Mouse (Mus musculus): ENCODE data around the gene Atf2. TPM values are rescaled to one million over a fixed set of nuclear protein-coding genes. Genes with fewer than 3 reads are reported as not detected.

Atf2 gene
- polyA plus RNA-seq (2015; fragmentation: Nextera tagmentation; extraction: Ambion mirVana): 21.3 and 22.8 TPM in 2 replicates

DNA sequence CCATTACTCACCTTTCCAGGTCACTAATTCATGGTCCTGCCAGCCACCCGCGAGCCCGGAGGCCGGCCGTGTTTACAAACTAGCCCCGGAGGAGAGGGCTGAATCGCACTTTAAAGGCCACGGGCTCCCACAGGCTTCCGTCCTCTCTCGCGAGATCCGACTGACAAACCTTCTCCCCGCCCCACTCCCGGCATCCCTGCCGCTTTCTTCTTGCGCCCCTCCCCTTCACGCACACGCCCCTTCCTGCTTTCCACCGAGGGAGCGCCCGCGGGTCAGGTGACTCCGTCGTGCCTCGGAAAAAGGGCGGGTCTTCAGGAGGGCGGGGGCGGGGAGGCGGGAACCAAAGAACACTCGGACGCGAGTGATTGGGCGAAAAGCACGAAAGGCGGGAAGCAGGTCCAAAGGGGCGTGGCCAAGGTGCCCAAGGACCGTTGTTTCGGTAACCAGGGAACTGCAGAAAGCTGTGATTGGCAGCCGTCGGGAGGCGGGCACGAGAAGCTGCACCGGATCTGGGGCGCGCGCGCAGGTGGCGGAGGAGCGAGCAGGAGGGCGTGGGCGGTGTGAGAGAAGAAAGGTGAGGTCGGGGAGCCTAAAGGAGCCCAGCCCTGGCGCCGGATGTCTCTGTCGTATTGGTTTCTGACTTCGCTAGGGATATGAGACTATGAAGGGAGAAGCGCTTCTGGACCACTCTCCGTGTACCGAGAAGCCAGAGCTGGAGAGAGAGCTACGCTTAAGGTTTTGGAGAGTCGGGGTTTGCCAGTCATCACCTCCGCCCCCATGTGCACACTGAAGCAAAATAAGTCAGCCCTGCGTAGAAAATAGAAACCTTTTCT is at the start of gene Atf2:
Atf2 (minus strand) TSS at position 176 of the 833 bp plus-strand sequence.
- Histone ChIP-seq H3K27ac (ENCODE audit: low read length) (peak within 1 kb of the TSS; percentile 92), H3K36me3 (ENCODE audit: control insufficient read depth, insufficient read depth) (no peaks in the 10 kb centered on the region), H3K9ac (ENCODE audit: low read depth, low read length) (peak within 1 kb of the TSS; percentile 99), H3K4me1 (ENCODE audit: control insufficient read depth, low read depth, low read length) (peaks cover 8% of the 10 kb centered on the region), H3K4me2 (ENCODE audit: low read depth, low read length) (peak within 1 kb of the TSS; percentile 87), H3K9me3 (replicated peaks; ENCODE audit: control insufficient read depth, low read length) (no peaks in the 10 kb centered on the region), H3K27me3 (ENCODE audit: control insufficient read depth, insufficient read depth, low read depth, low read length) (no peaks in the 10 kb centered on the region), H3K4me3 (ENCODE audit: low read depth, low read length) (peak within 1 kb of the TSS; percentile 100)
- ATAC-seq (ENCODE audit: low read depth): peak; percentile 92
- under 1% methylated on average over 63 of the region's 63 CpGs for WGBS (ENCODE audit: insufficient replicate concordance)

- Histone ChIP-seq H3K4me3 (ENCODE audit: low read depth, low read length) (no peak overlapping the region), H3K36me3 (ENCODE audit: control insufficient read depth, insufficient read depth) (no peaks in the 10 kb centered on the region), H3K4me1 (ENCODE audit: control insufficient read depth, low read depth, low read length) (no peaks in the 10 kb centered on the region), H3K4me2 (ENCODE audit: low read depth, low read length) (no peak overlapping the region), H3K9ac (ENCODE audit: low read depth, low read length) (no peak overlapping the region), H3K9me3 (replicated peaks; ENCODE audit: control insufficient read depth, low read length) (no peaks in the 10 kb centered on the region), H3K27me3 (ENCODE audit: control insufficient read depth, insufficient read depth, low read depth, low read length) (no peaks in the 10 kb centered on the region), H3K27ac (ENCODE audit: low read length) (no peak overlapping the region)
- no peak for ATAC-seq (ENCODE audit: low read depth)
- WGBS (ENCODE audit: insufficient replicate concordance): 43% methylated on average over 1 of the region's 1 CpGs
These were observed 48.8 kb upstream of the Atf2 start for GRCm38 (mm10) chr2:73941281-73941680.

DNA sequence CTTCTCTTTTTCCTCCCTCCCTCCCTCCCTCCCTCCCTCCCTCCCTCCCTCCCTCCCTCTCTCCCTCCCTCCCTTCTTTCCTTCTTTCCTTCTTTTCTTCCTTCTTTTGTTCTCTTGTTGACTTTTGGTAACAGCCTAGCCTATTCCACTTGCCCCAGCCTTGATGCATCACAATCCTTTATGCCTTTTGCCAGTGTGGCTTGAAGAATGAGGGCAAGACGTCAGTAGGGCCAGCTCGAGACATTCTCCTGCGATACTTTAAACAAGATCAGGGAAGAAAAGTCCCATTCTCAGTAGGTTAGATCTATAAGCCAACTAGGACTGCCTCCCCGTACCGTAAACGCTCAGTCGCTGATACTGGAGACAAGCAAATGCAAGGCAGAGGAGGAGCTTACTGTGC is 48.0 kb upstream of the Atf2 start:
- ATAC-seq (ENCODE audit: low read depth): no peak
- no peak overlapping the region for H3K4me2 ChIP-seq (ENCODE audit: low read depth, low read length)
- no peaks in the 10 kb centered on the region for H3K4me1 ChIP-seq (ENCODE audit: control insufficient read depth, low read depth, low read length)
- WGBS (ENCODE audit: insufficient replicate concordance): 67% methylated on average over 7 of the region's 7 CpGs
- no peak overlapping the region for H3K9ac ChIP-seq (ENCODE audit: low read depth, low read length)
- H3K4me3 ChIP-seq (ENCODE audit: low read depth, low read length): no peak overlapping the region
- no peak overlapping the region for H3K27ac ChIP-seq (ENCODE audit: low read length)
- no peaks in the 10 kb centered on the region for H3K36me3 ChIP-seq (ENCODE audit: control insufficient read depth, insufficient read depth)
- H3K9me3 ChIP-seq (replicated peaks; ENCODE audit: control insufficient read depth, low read length): no peaks in the 10 kb centered on the region
- no peaks in the 10 kb centered on the region for H3K27me3 ChIP-seq (ENCODE audit: control insufficient read depth, insufficient read depth, low read depth, low read length)

DNA sequence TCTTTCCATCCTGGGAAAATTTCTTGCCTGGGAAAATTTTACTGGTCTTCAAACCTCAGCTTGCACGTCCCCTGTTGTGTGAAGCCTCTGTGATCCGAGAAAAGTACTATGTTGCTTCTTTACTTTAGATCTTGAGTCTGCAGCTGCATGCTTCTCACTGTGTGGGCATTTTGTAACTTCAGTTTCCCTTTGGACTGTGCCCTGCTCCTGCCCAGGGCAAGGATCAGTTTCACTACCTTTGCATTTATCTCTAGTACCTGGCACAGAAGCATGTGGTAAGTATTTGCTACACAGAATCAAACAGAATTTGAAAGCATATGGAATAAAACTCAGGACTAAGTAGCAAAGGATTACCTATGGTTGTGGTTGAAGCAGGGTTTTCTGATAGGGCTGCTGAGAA is 46.5 kb upstream of the Atf2 start:
- Histone ChIP-seq H3K9me3 (replicated peaks; ENCODE audit: control insufficient read depth, low read length) (no peaks in the 10 kb centered on the region), H3K4me1 (ENCODE audit: control insufficient read depth, low read depth, low read length) (no peaks in the 10 kb centered on the region), H3K9ac (ENCODE audit: low read depth, low read length) (no peak overlapping the region), H3K4me2 (ENCODE audit: low read depth, low read length) (no peak overlapping the region), H3K36me3 (ENCODE audit: control insufficient read depth, insufficient read depth) (no peaks in the 10 kb centered on the region), H3K27ac (ENCODE audit: low read length) (no peak overlapping the region), H3K27me3 (ENCODE audit: control insufficient read depth, insufficient read depth, low read depth, low read length) (no peaks in the 10 kb centered on the region), H3K4me3 (ENCODE audit: low read depth, low read length) (no peak overlapping the region)
- ATAC-seq (ENCODE audit: low read depth): no peak
- WGBS (ENCODE audit: insufficient replicate concordance): 48% methylated on average over 2 of the region's 2 CpGs

DNA sequence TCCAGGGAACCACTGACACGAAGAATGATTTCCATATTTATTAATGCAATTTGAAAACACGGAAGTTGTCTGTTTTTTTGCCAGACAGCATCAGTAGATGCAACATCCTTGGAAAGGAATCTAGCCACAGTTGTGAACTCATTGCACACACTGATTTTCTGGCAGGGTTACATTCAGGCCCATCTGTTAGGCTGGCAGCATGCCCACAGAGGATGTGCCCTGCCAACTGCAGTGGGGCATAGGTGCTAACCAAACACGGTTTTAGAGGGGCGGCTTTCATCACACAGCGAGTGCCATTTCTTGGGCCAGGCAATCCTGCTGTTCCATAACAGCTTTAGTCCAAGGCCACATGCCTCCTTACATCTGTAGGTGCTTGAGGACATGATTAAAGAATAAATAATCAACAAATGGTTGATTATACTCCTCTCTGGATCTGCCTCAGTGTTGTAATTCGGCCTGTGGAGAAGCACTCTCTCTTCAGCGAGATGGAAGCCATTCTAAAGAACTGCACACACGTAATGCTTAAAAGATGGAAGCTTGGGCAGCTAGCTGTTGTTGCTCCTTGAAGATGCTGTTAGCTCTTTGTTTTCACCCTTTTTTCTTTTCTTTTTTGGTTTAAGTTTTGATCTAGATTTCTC is 40.4 kb upstream of the Atf2 start:
- 68% methylated on average over 8 of the region's 8 CpGs for WGBS (ENCODE audit: insufficient replicate concordance)
- H3K36me3 ChIP-seq (ENCODE audit: control insufficient read depth, insufficient read depth): no peaks in the 10 kb centered on the region
- H3K9me3 ChIP-seq (replicated peaks; ENCODE audit: control insufficient read depth, low read length): no peaks in the 10 kb centered on the region
- no peak overlapping the region for H3K27ac ChIP-seq (ENCODE audit: low read length)
- H3K4me1 ChIP-seq (ENCODE audit: control insufficient read depth, low read depth, low read length): no peaks in the 10 kb centered on the region
- no peak overlapping the region for H3K9ac ChIP-seq (ENCODE audit: low read depth, low read length)
- no peak overlapping the region for H3K4me3 ChIP-seq (ENCODE audit: low read depth, low read length)
- H3K27me3 ChIP-seq (ENCODE audit: control insufficient read depth, insufficient read depth, low read depth, low read length): no peaks in the 10 kb centered on the region
- ATAC-seq (ENCODE audit: low read depth): no peak
- H3K4me2 ChIP-seq (ENCODE audit: low read depth, low read length): no peak overlapping the region

GRCm38 (mm10) chr2:73927711-73928110 is 35.3 kb upstream of the Atf2 start:
- no peak overlapping the region for H3K9ac ChIP-seq (ENCODE audit: low read depth, low read length)
- H3K27ac ChIP-seq (ENCODE audit: low read length): no peak overlapping the region
- H3K4me2 ChIP-seq (ENCODE audit: low read depth, low read length): no peak overlapping the region
- no peaks in the 10 kb centered on the region for H3K27me3 ChIP-seq (ENCODE audit: control insufficient read depth, insufficient read depth, low read depth, low read length)
- H3K9me3 ChIP-seq (replicated peaks; ENCODE audit: control insufficient read depth, low read length): no peaks in the 10 kb centered on the region
- H3K4me1 ChIP-seq (ENCODE audit: control insufficient read depth, low read depth, low read length): no peaks in the 10 kb centered on the region
- no peak overlapping the region for H3K4me3 ChIP-seq (ENCODE audit: low read depth, low read length)
- no peaks in the 10 kb centered on the region for H3K36me3 ChIP-seq (ENCODE audit: control insufficient read depth, insufficient read depth)
- ATAC-seq (ENCODE audit: low read depth): no peak

- no peak overlapping the region for H3K4me2 ChIP-seq (ENCODE audit: low read depth, low read length)
- no peak for ATAC-seq (ENCODE audit: low read depth)
- no peaks in the 10 kb centered on the region for H3K27me3 ChIP-seq (ENCODE audit: control insufficient read depth, insufficient read depth, low read depth, low read length)
- H3K4me1 ChIP-seq (ENCODE audit: control insufficient read depth, low read depth, low read length): no peaks in the 10 kb centered on the region
- H3K9me3 ChIP-seq (replicated peaks; ENCODE audit: control insufficient read depth, low read length): no peaks in the 10 kb centered on the region
- H3K4me3 ChIP-seq (ENCODE audit: low read depth, low read length): no peak overlapping the region
- H3K9ac ChIP-seq (ENCODE audit: low read depth, low read length): no peak overlapping the region
- H3K36me3 ChIP-seq (ENCODE audit: control insufficient read depth, insufficient read depth): no peaks in the 10 kb centered on the region
- no peak overlapping the region for H3K27ac ChIP-seq (ENCODE audit: low read length)
- WGBS (ENCODE audit: insufficient replicate concordance): 45% methylated on average over 3 of the region's 3 CpGs
These were observed 33.1 kb upstream of the Atf2 start for GRCm38 (mm10) chr2:73925539-73925938.

GRCm38 (mm10) chr2:73925089-73925488 is 32.6 kb upstream of the Atf2 start:
- no peaks in the 10 kb centered on the region for H3K4me1 ChIP-seq (ENCODE audit: control insufficient read depth, low read depth, low read length)
- no peaks in the 10 kb centered on the region for H3K9me3 ChIP-seq (replicated peaks; ENCODE audit: control insufficient read depth, low read length)
- no peaks in the 10 kb centered on the region for H3K36me3 ChIP-seq (ENCODE audit: control insufficient read depth, insufficient read depth)
- ATAC-seq (ENCODE audit: low read depth): no peak
- H3K4me3 ChIP-seq (ENCODE audit: low read depth, low read length): no peak overlapping the region
- WGBS (ENCODE audit: insufficient replicate concordance): 28% methylated on average over 5 of the region's 5 CpGs
- H3K4me2 ChIP-seq (ENCODE audit: low read depth, low read length): no peak overlapping the region
- no peaks in the 10 kb centered on the region for H3K27me3 ChIP-seq (ENCODE audit: control insufficient read depth, insufficient read depth, low read depth, low read length)
- no peak overlapping the region for H3K9ac ChIP-seq (ENCODE audit: low read depth, low read length)
- no peak overlapping the region for H3K27ac ChIP-seq (ENCODE audit: low read length)

GRCm38 (mm10) chr2:73919642-73920041 is 27.2 kb upstream of the Atf2 start:
- Histone ChIP-seq H3K4me3 (ENCODE audit: low read depth, low read length) (no peak overlapping the region), H3K36me3 (ENCODE audit: control insufficient read depth, insufficient read depth) (no peaks in the 10 kb centered on the region)
- 66% methylated on average over 7 of the region's 7 CpGs for WGBS (ENCODE audit: insufficient replicate concordance)

More at GRCm38 (mm10) chr2:73919642-73920041, 27.2 kb upstream of the Atf2 start:
- no peak for ATAC-seq (ENCODE audit: low read depth)
- Histone ChIP-seq H3K27ac (ENCODE audit: low read length) (no peak overlapping the region), H3K9me3 (replicated peaks; ENCODE audit: control insufficient read depth, low read length) (no peaks in the 10 kb centered on the region), H3K4me2 (ENCODE audit: low read depth, low read length) (no peak overlapping the region), H3K4me1 (ENCODE audit: control insufficient read depth, low read depth, low read length) (no peaks in the 10 kb centered on the region), H3K27me3 (ENCODE audit: control insufficient read depth, insufficient read depth, low read depth, low read length) (no peaks in the 10 kb centered on the region), H3K9ac (ENCODE audit: low read depth, low read length) (no peak overlapping the region)
